Mouse (Mus musculus): ENCODE data around the gene Gm3099. TPM values are rescaled to one million over a fixed set of nuclear protein-coding genes. Genes with fewer than 3 reads are reported as not detected.
"Not testable (repeated sequence)": the region's sequence is repeated elsewhere in the genome, so short reads cannot be mapped to it uniquely, and the experiment has no call there.

Gene Gm3099
- polyA plus RNA-seq (2012), result not detected in 2 replicates

DNA sequence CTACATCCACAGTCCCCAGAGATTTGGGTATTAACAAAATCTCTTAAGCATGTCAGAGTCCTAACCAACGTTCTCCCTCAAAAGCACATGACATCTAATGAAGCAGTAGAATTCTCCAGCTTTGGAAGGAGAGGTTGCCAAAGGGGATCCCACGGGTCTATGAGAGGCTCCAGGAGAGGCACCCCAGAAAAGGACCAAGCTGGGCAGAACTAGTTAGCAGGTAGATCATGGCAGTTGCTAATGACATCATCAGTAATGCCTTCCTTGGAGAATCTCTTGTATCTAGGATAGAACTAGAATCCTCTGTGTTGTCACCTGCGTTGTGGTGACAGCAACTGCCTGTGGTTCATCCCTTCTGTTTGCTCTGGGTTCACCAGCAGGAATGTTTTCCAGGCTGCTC lies at the start of gene Gm3099:
Gene Gm3099 (plus strand): TSS at position 301 of the 400 bp plus-strand sequence.
- H3K9me3 ChIP-seq (ENCODE audit: control insufficient read depth, low read length); H3K36me3 ChIP-seq (ENCODE audit: control insufficient read depth); H3K27me3 ChIP-seq (ENCODE audit: control insufficient read depth); H3K4me1 ChIP-seq (ENCODE audit: control insufficient read depth); H3K4me3 ChIP-seq (replicated peaks): not testable (repeated sequence)

DNA sequence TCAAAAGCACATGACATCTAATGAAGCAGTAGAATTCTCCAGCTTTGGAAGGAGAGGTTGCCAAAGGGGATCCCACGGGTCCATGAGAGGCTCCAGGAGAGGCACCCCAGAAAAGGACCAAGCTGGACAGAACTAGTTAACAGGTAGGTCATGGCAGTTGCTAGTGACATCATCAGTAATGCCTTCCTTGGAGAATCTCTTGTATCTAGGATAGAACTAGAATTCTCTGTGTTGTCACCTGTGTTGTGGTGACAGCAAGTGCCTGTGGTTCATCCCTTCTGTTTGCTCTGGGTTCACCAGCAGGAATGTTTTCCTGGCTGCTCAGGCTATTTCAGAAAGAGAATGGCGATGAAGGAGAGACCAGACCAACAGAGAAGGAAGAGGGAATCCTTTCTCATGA lies 34.9 kb upstream of the Gm3099 start, which contains the start of gene Gm3095:
Gene Gm3095 (plus strand): TSS at position 301 of the 400 bp plus-strand sequence.
- H3K27me3 ChIP-seq (ENCODE audit: control insufficient read depth); H3K36me3 ChIP-seq (ENCODE audit: control insufficient read depth); H3K4me3 ChIP-seq (replicated peaks); H3K9me3 ChIP-seq (ENCODE audit: control insufficient read depth, low read length); H3K4me1 ChIP-seq (ENCODE audit: control insufficient read depth): not testable (repeated sequence)

DNA sequence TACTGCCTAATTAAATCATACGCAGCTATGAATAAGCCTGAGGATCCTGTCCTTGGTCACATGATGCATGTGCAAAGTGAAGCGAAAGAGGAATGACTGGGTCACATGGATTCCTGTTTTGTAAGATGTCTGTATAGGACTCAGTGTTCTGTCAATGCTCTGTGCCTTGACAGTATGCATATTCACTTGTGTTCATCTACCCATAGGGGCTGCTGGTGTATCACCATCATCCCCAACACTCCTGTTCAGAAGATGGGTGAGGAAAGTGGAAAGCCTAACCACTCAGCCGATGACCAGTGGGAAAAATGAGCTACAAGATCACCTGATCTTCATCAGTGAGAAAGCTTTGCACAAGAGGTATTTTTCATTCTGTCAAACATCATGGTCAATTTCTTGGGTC lies 25.4 kb downstream of the Gm3099 start, which contains the start of gene Gm5796:
Gene Gm5796 (plus strand): TSS at position 301 of the 400 bp plus-strand sequence.
- not testable (repeated sequence) for H3K4me1 ChIP-seq (ENCODE audit: control insufficient read depth); H3K9me3 ChIP-seq (ENCODE audit: control insufficient read depth, low read length); H3K4me3 ChIP-seq (replicated peaks); H3K36me3 ChIP-seq (ENCODE audit: control insufficient read depth); H3K27me3 ChIP-seq (ENCODE audit: control insufficient read depth)

Other genes starting within 250 kb of the Gm3099 start
- gene Gm3002, start 188.3 kb upstream of the Gm3099 start, polyA plus RNA-seq (2012), result not detected in 2 replicates
- gene Gm3033, start 152.1 kb upstream of the Gm3099 start, polyA plus RNA-seq (2012), result not detected in 2 replicates
- gene Gm2916, start 114.2 kb upstream of the Gm3099 start, polyA plus RNA-seq (2012), result not detected in 2 replicates
- gene Gm3029, start 66.6 kb upstream of the Gm3099 start, polyA plus RNA-seq (2012), result not detected in 2 replicates
- not detected in 2 replicates for gene Gm3095, start 34.8 kb upstream of the Gm3099 start, polyA plus RNA-seq (2012)
- not detected in 2 replicates for gene Gm5796, start 25.5 kb downstream of the Gm3099 start, polyA plus RNA-seq (2012)
- gene Gm3115, start 85.7 kb downstream of the Gm3099 start, polyA plus RNA-seq (2012), result not detected in 2 replicates
- not detected in 2 replicates for gene Gm8108, start 112.1 kb downstream of the Gm3099 start, polyA plus RNA-seq (2012)
- not detected in 2 replicates for gene Gm3127, start 166.6 kb downstream of the Gm3099 start, polyA plus RNA-seq (2012)
- gene Gm2974, start 184.2 kb downstream of the Gm3099 start, polyA plus RNA-seq (2012), result not detected in 2 replicates

All from erythroblast, embryonic 14.5 days (primary cell).